Mouse (Mus musculus) C2C12 (cell line): Measurements from ENCODE around the gene Stk39. TPM values are rescaled to one million over a fixed set of nuclear protein-coding genes. Genes with fewer than 3 reads are reported as not detected.

Experiments used
- H3K27me3 ChIP-seq: one replicate; pipeline ENCODE4 v1.6.1; 2011; ENCODE audit not compliant: control insufficient read depth, insufficient read depth, insufficient read length
- H3K36me3 ChIP-seq: one replicate; pipeline ENCODE4 v1.6.1; 2011; ENCODE audit not compliant: control insufficient read depth, insufficient read depth
- H3K4me3 ChIP-seq: one replicate; pipeline ENCODE4 v1.5.1; 2011; ENCODE audit warnings: mild to moderate bottlenecking, control low read depth; ENCODE audit not compliant: poor library complexity, insufficient read depth, severe bottlenecking
- H3K79me2 ChIP-seq: one replicate; pipeline ENCODE4 v1.6.1; 2011; ENCODE audit not compliant: control insufficient read depth, insufficient read depth
- H3K79me3 ChIP-seq: one replicate; pipeline ENCODE4 v1.6.1; 2011; ENCODE audit warnings: low read depth, control low read depth
- H3ac ChIP-seq: one replicate; pipeline ENCODE3; 2011; ENCODE audit warnings: low read depth; ENCODE audit not compliant: control insufficient read depth, insufficient read length
- CEBPB ChIP-seq: IDR thresholded peaks from one replicate; pipeline ENCODE4 v1.6.1; 2011; ENCODE audit warnings: low read depth, mild to moderate bottlenecking, control low read depth, moderate library complexity
- CTCF ChIP-seq: IDR thresholded peaks from one replicate; pipeline ENCODE4 v1.5.1; 2011; ENCODE audit not compliant: control insufficient read depth, insufficient read depth, insufficient read length
- FOSL1 ChIP-seq: IDR thresholded peaks from one replicate; pipeline ENCODE4 v1.8.0; 2011; ENCODE audit warnings: mild to moderate bottlenecking, low read length; ENCODE audit not compliant: poor library complexity, insufficient read depth, severe bottlenecking
- MAX ChIP-seq: IDR thresholded peaks from one replicate; pipeline ENCODE4 v1.6.1; 2011; ENCODE audit warnings: mild to moderate bottlenecking, control low read depth
- MYOD1 ChIP-seq: IDR thresholded peaks from one replicate; pipeline ENCODE4 v1.6.1; 2011; ENCODE audit warnings: low read depth; ENCODE audit not compliant: control insufficient read depth, insufficient read length
- MYOG ChIP-seq: IDR thresholded peaks from one replicate; pipeline ENCODE4 v1.6.1; 2011; ENCODE audit not compliant: control insufficient read depth, insufficient read length; ENCODE audit errors: extremely low read depth
- USF1 ChIP-seq: IDR thresholded peaks from one replicate; pipeline ENCODE4 v1.6.1; 2011; ENCODE audit warnings: low read depth, mild to moderate bottlenecking, control low read depth, moderate library complexity
- long read RNA-seq, 2 experiments: library from polyadenylated mRNA; unstranded; transcript quantifications; one replicate each; pipeline ENCODE4 v2.0.0; 2019 to 2020
- polyA plus RNA-seq: library from polyadenylated mRNA; unstranded; fragments of >200 nt; fragmentation: generic; extraction: Trizol; gene quantifications from one replicate; pipeline ENCODE4 v1.2.1, GENCODE M21; 2012; ENCODE audit warnings: missing spikeins

Stk39 gene
- 11.3 TPM for polyA plus RNA-seq
- long read RNA-seq, experiment 1, partial matches to known transcripts, result 2 of 3 reads
- long read RNA-seq, experiment 1, other reads (novel, unspliced or antisense), result 1 of 3 reads
- long read RNA-seq, experiment 2, partial matches to known transcripts, result 4 of 7 reads
- long read RNA-seq, experiment 2, other reads (novel, unspliced or antisense), result 1 of 7 reads

- no peaks in the 10 kb centered on the region for H3K36me3 ChIP-seq
- TF ChIP-seq CTCF, result no peak
- TF ChIP-seq MAX, result no peak
- no peak for TF ChIP-seq USF1
- TF ChIP-seq CEBPB, result no peak
- no peak for TF ChIP-seq FOSL1
- TF ChIP-seq MYOD1, result no peak
- TF ChIP-seq MYOG, result no peak
- H3K27me3 ChIP-seq, result peaks cover 3% of the 10 kb centered on the region
- H3K4me3 ChIP-seq, result peak within 1 kb of the TSS; percentile 46
- peak within 1 kb of the TSS; percentile 77 for H3ac ChIP-seq
- H3K79me2 ChIP-seq, result no peaks in the 10 kb centered on the region
- H3K79me3 ChIP-seq, result peaks cover 1% of the 10 kb centered on the region
Measured at GRCm38 (mm10) chr2:68471759-68472550, at the start of gene Stk39. TSS of gene Stk39 (minus strand) at chr2:68472268.

GRCm38 (mm10) chr2:68515409-68515808 is 43.3 kb upstream of the Stk39 start:
- Histone ChIP-seq H3K36me3 (no peaks in the 10 kb centered on the region), H3K79me2 (no peaks in the 10 kb centered on the region), H3K4me3 (no peak overlapping the region), H3K27me3 (no peaks in the 10 kb centered on the region), H3ac (no peak overlapping the region), H3K79me3 (no peaks in the 10 kb centered on the region)
- TF ChIP-seq CTCF (no peak), FOSL1 (no peak), MAX (no peak), USF1 (no peak)

- Histone ChIP-seq H3ac (no peak overlapping the region), H3K4me3 (no peak overlapping the region), H3K36me3 (no peaks in the 10 kb centered on the region), H3K79me3 (no peaks in the 10 kb centered on the region), H3K79me2 (no peaks in the 10 kb centered on the region), H3K27me3 (no peaks in the 10 kb centered on the region)
- TF ChIP-seq MAX (no peak), CTCF (no peak), MYOD1 (no peak), CEBPB (no peak), USF1 (no peak), FOSL1 (no peak), MYOG (no peak)
Measured at GRCm38 (mm10) chr2:68503202-68503601, 31.1 kb upstream of the Stk39 start.

- no peak for TF ChIP-seq FOSL1
- TF ChIP-seq CEBPB, result no peak
- TF ChIP-seq CTCF, result no peak
- no peak for TF ChIP-seq MAX
- TF ChIP-seq USF1, result no peak
- no peak for TF ChIP-seq MYOD1
- no peak for TF ChIP-seq MYOG
- Histone ChIP-seq H3K36me3 (no peaks in the 10 kb centered on the region), H3ac (no peak overlapping the region), H3K79me2 (no peaks in the 10 kb centered on the region), H3K27me3 (no peaks in the 10 kb centered on the region), H3K4me3 (no peak overlapping the region), H3K79me3 (no peaks in the 10 kb centered on the region)
Measured at GRCm38 (mm10) chr2:68502734-68503133, 30.7 kb upstream of the Stk39 start.

- no peaks in the 10 kb centered on the region for H3K79me2 ChIP-seq
- H3K4me3 ChIP-seq, result no peak overlapping the region
- no peaks in the 10 kb centered on the region for H3K36me3 ChIP-seq
- H3ac ChIP-seq, result no peak overlapping the region
- no peaks in the 10 kb centered on the region for H3K27me3 ChIP-seq
- TF ChIP-seq MAX, result no peak
- no peak for TF ChIP-seq MYOG
- no peak for TF ChIP-seq MYOD1
- no peak for TF ChIP-seq CEBPB
- no peak for TF ChIP-seq USF1
- no peak for TF ChIP-seq FOSL1
- TF ChIP-seq CTCF, result no peak
- no peaks in the 10 kb centered on the region for H3K79me3 ChIP-seq
Measured at GRCm38 (mm10) chr2:68502236-68502635, 30.2 kb upstream of the Stk39 start.

GRCm38 (mm10) chr2:68486275-68486674 is 14.2 kb upstream of the Stk39 start:
- no peaks in the 10 kb centered on the region for H3K36me3 ChIP-seq
- no peaks in the 10 kb centered on the region for H3K79me3 ChIP-seq
- TF ChIP-seq MAX (no peak), USF1 (no peak), MYOD1 (no peak), MYOG (no peak)
- H3ac ChIP-seq, result no peak overlapping the region
- H3K4me3 ChIP-seq, result no peak overlapping the region
- no peaks in the 10 kb centered on the region for H3K27me3 ChIP-seq
- H3K79me2 ChIP-seq, result no peaks in the 10 kb centered on the region
